Mouse (Mus musculus) kidney, adult 2 months (tissue): ENCODE measurements around the gene Ninj2.

Source experiments
- CTCF ChIP-seq: fragments of 200-500 bp; conservative IDR thresholded peaks from 2 replicates; pipeline ENCODE4 v1.5.1; 2011; ENCODE audit warnings: low read depth, mild to moderate bottlenecking, control low read depth, low read length, moderate library complexity, mixed read lengths; ENCODE audit not compliant: insufficient read depth, insufficient read length
- POLR2A ChIP-seq: fragments of 200-500 bp; IDR thresholded peaks from one replicate; pipeline ENCODE4 v1.6.1; 2011; ENCODE audit warnings: low read depth, low read length, control low read depth

GRCm38 (mm10) chr6:120079547-120079946 lies 13.6 kb upstream of the Ninj2 start:
- TF ChIP-seq POLR2A (no peak), CTCF (no peak)
